Comparison of ENCODE assay signal across 35 mouse cellular contexts in the genomic region with DNA sequence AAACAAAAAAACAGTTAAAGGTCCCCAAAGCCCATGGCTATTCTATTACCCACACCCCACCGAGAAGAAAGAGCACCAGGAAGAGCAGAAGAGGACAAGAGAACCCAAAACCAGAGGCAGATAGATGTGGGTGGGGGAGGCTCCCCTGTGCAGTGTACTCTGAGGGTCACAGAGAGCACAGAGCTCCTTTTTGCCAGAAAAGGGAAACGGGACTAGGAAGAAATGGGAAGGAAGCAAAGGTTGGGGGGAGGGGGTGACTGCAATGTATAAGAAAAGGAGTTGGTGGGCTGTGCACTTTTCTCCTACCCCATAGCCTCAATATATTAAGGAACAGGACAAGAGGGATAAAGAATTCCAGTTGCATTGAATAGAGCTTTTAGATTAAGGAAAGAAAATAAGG. TPM values are rescaled to one million over a fixed set of nuclear protein-coding genes. Genes with fewer than 3 reads are reported as not detected.
"Had no signal": no experiment of that assay in that cellular context is flagged by ENCODE, and none has a peak within 500 bp of the region (broad histone marks: within the 10 kb centered on the region; RNA-seq: fewer than 3 reads in every experiment).

No protein-coding gene starts in this region.

- H3K9ac ChIP-seq: embryonic facial prominence, embryonic 12.5 days; embryonic facial prominence, embryonic 13.5 days; embryonic facial prominence, embryonic 15.5 days; forebrain, embryonic 12.5 days; forebrain, embryonic 13.5 days; forebrain, embryonic 15.5 days had no signal

- H3K4me1 ChIP-seq: embryonic facial prominence, embryonic 10.5 days; embryonic facial prominence, embryonic 12.5 days; embryonic facial prominence, embryonic 13.5 days; embryonic facial prominence, embryonic 15.5 days; forebrain, embryonic 10.5 days; forebrain, embryonic 12.5 days; forebrain, embryonic 13.5 days; forebrain, embryonic 15.5 days had no signal

- DNase-seq: cerebellum, adult 8-10 months; cerebellum, adult 9-10 months; cerebellum, adult 9-11 months; cerebellum, postnatal 10 days; cerebellum, postnatal 14 days; cerebellum, postnatal 25 days; cerebellum, postnatal 36 days; embryo, embryonic 11 days; gastrocnemius, adult 2 months; gastrocnemius, postnatal 10 days; gastrocnemius, postnatal 14 days; gastrocnemius, postnatal 25 days; gastrocnemius, postnatal 36 days; heart, adult 11 months; heart, adult 18-20 months; heart, adult 2 months had no signal

- H3K27me3 ChIP-seq: embryonic facial prominence, embryonic 12.5 days; embryonic facial prominence, embryonic 13.5 days; embryonic facial prominence, embryonic 15.5 days; forebrain, embryonic 12.5 days; forebrain, embryonic 13.5 days; forebrain, embryonic 15.5 days had no signal

- ATAC-seq: forebrain, embryonic 13.5 days; forebrain, embryonic 14.5 days; forebrain, embryonic 15.5 days; forebrain, embryonic 16.5 days had no signal

- H3K4me3 ChIP-seq: embryonic facial prominence, embryonic 10.5 days; embryonic facial prominence, embryonic 12.5 days; embryonic facial prominence, embryonic 13.5 days; embryonic facial prominence, embryonic 15.5 days; erythroblast, embryonic 14.5 days; forebrain, embryonic 10.5 days; forebrain, embryonic 12.5 days; forebrain, embryonic 13.5 days; forebrain, embryonic 15.5 days; gastrocnemius, adult 2 months; heart, adult 2 months; heart, embryonic 10.5 days had no signal

- H3K4me2 ChIP-seq: embryonic facial prominence, embryonic 12.5 days; embryonic facial prominence, embryonic 13.5 days; embryonic facial prominence, embryonic 15.5 days; forebrain, embryonic 12.5 days; forebrain, embryonic 13.5 days; forebrain, embryonic 15.5 days had no signal

- H3K9me3 ChIP-seq: embryonic facial prominence, embryonic 10.5 days; embryonic facial prominence, embryonic 12.5 days; embryonic facial prominence, embryonic 13.5 days; embryonic facial prominence, embryonic 15.5 days; forebrain, embryonic 10.5 days; forebrain, embryonic 12.5 days; forebrain, embryonic 13.5 days; forebrain, embryonic 15.5 days; heart, embryonic 10.5 days had no signal

- H3K27ac ChIP-seq: embryonic facial prominence, embryonic 10.5 days; embryonic facial prominence, embryonic 12.5 days; embryonic facial prominence, embryonic 13.5 days; embryonic facial prominence, embryonic 15.5 days; forebrain, embryonic 10.5 days; forebrain, embryonic 12.5 days; forebrain, embryonic 13.5 days; forebrain, embryonic 15.5 days; gastrocnemius, adult 2 months; heart, adult 2 months; heart, embryonic 10.5 days had no signal

RNA-seq across cellular contexts. Expression of a gene that starts 57.9 kb away (rescaled TPM):
- total RNA-seq: gastrocnemius, adult 18-20 months; gastrocnemius, adult 2 months; gastrocnemius, adult 8-10 months; gastrocnemius, postnatal 14 days; gastrocnemius, postnatal 25 days; gastrocnemius, postnatal 36 days; heart, adult 18-20 months; heart, adult 2 months; heart, adult 8-10 months had no signal
- polyA plus RNA-seq: cortical plate, adult 2 months; embryonic facial prominence, embryonic 14.5 days; erythroblast, embryonic 14.5 days; frontal cortex, adult 2 months; gonadal fat pad, adult 2 months; heart, adult 2 months had no signal
